Mouse (Mus musculus): ENCODE results near the gene H1foo. TPM values are rescaled to one million over a fixed set of nuclear protein-coding genes. Genes with fewer than 3 reads are reported as not detected.
A peak's percentile ranks its signal among the peaks of the same experiment; 100 is the strongest.

H1foo gene
- total and polyA plus RNA-seq, 2 experiments from 2014 or later, result 1.0 TPM; not detected in 1

DNA sequence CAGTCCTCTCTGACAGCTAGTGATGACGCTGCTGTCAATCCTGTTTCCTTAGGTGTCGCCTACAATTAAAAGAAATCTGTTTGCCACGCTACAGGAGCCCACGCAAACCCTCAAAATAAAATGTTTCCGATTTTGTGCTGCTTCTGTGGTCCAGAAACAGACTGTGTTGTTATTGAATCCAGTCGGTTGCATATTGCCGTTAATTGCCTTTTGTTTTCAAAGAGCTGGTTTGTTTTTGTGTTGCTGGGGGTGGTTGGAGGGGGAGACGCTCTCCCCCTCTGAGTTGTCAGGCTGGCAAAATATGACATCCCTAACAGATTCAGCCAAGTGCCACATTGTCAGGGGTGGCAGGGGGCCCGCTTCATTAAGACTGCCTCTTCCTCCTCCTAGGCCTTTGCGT, 31.3 kb upstream of the H1foo start:
- Histone ChIP-seq H3K4me3 (ENCODE audit: low read length) (no peak overlapping the region), H3K9ac (replicated peaks; ENCODE audit: low read length) (no peak overlapping the region), H3K4me2 (ENCODE audit: low read depth, low read length) (no peak overlapping the region), H3K4me1 (ENCODE audit: insufficient read depth, low read length) (peaks cover 21% of the 10 kb centered on the region), H3K27me3 (ENCODE audit: insufficient read depth, low read length) (no peaks in the 10 kb centered on the region), H3K27ac (peak overlapping the region; percentile 76; the same call in 1 of the 2 replicates), H3K36me3 (ENCODE audit: insufficient read depth, low read length) (0 out of 2 replicates have a peak, but pooled peaks cover 3% of the 10 kb centered on the region), H3K9me3 (ENCODE audit: low read length) (no peaks in the 10 kb centered on the region)
- WGBS, result 75% methylated on average over 10 of the region's 10 CpGs
- DNase-seq (ENCODE audit: low spot score), result no peak
- ATAC-seq, result no peak
- no peak for TF ChIP-seq CTCF (IDR thresholded peaks at IDR 0.05; ENCODE audit: low read depth)

DNA sequence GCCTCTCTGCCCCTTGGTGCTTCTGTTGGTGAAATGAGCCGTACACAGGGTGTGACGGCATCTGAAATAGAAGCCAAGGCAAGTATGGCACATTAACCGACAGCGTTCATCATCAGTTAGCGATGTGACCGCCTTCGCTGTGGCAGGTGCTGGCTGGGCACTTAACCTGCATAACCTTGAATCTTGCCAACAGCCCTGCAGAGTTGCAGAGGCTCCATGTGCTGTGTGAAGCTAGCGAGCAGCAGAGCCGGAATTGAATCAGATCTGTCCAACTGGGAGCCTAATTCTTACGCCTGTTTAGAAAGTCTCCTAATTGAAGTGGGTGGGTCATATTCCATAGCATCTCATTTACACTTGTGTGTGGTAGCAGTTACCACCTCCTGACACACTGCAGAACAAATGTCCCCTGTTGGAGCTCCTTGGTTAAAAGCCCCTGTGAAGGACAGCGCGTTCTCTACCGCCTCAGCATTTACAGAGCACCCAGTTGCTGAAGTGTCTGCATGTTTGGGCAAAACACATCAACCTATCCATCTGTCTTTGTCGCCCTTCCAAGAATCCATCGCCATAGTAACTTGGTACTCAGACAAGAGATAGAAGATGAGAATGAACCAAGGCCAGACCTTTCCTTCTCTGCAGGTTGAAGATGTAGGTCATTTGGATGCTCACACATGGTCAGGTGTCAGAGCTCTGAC, 30.1 kb upstream of the H1foo start:
- no peaks in the 10 kb centered on the region for H3K27me3 ChIP-seq (ENCODE audit: insufficient read depth, low read length)
- no peak for TF ChIP-seq CTCF (IDR thresholded peaks at IDR 0.05; ENCODE audit: low read depth)
- peak overlapping the region; percentile 76 for H3K27ac ChIP-seq
- H3K9me3 ChIP-seq (ENCODE audit: low read length), result no peaks in the 10 kb centered on the region
- no peak overlapping the region for H3K4me2 ChIP-seq (ENCODE audit: low read depth, low read length)
- peak; percentile 64 for DNase-seq (ENCODE audit: low spot score)
- H3K36me3 ChIP-seq (ENCODE audit: insufficient read depth, low read length), result 0 out of 2 replicates have a peak, but pooled peaks cover 3% of the 10 kb centered on the region
- peak; percentile 43 for ATAC-seq
- no peak overlapping the region for H3K4me3 ChIP-seq (ENCODE audit: low read length)
- 41% methylated on average over 15 of the region's 15 CpGs for WGBS
- H3K9ac ChIP-seq (replicated peaks; ENCODE audit: low read length), result no peak overlapping the region; the same call in 1 of the 2 replicates
- peaks cover 21% of the 10 kb centered on the region for H3K4me1 ChIP-seq (ENCODE audit: insufficient read depth, low read length)

DNA sequence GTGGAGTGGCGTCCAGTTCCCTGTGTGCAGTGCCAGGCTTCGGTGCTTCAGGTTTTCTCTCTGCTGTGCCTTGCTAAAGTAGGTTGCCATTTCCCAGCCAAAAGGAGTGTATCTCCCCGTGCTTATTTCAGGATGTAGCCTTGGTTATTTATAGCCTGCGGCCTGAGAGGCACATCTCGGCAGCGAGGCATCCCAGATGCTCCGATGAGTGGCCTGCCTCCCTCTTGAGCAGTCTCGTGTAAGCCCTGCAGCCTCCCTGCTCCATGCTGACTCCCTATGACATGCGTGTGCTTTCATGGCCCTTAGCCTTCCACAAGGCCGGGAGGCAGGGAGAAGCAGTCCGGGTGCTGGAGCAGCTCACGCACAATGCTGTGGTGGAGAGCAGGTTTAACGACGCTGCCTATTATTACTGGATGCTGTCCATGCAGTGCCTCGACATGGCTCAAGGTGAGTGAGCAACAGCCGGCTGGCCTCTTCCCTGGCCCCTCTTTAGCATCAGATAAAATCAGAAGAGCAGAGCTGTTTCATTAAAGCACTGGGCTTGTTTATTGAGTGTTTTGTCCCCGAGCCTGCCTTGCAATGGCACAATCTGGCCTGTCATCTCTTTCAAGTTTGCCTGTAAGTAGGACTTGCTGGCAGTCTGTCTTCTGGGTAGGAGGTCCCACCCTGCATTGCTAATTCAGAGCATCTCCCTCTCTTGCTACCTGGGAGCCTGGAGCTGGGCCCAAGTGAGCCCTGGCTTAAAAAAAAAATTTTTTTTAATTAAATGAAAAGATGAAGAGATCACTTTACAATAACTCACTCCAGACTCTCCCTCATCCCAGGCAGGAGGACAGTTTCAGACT, 28.9 kb upstream of the H1foo start:
- no peak overlapping the region for H3K9ac ChIP-seq (replicated peaks; ENCODE audit: low read length)
- WGBS, result 67% methylated on average over 17 of the region's 17 CpGs
- no peak for TF ChIP-seq CTCF (IDR thresholded peaks at IDR 0.05; ENCODE audit: low read depth)
- no peak overlapping the region for H3K4me3 ChIP-seq (ENCODE audit: low read length)
- no peaks in the 10 kb centered on the region for H3K9me3 ChIP-seq (ENCODE audit: low read length)
- DNase-seq (ENCODE audit: low spot score) (no peak), ATAC-seq (no peak; the same call in 1 of the 2 replicates)
- H3K36me3 ChIP-seq (ENCODE audit: insufficient read depth, low read length), result 0 out of 2 replicates have a peak, but pooled peaks cover under 1% of the 10 kb centered on the region
- H3K27me3 ChIP-seq (ENCODE audit: insufficient read depth, low read length), result no peaks in the 10 kb centered on the region
- no peak overlapping the region for H3K4me2 ChIP-seq (ENCODE audit: low read depth, low read length)
- H3K4me1 ChIP-seq (ENCODE audit: insufficient read depth, low read length), result peaks cover 17% of the 10 kb centered on the region
- H3K27ac ChIP-seq, result peak overlapping the region; percentile 76

DNA sequence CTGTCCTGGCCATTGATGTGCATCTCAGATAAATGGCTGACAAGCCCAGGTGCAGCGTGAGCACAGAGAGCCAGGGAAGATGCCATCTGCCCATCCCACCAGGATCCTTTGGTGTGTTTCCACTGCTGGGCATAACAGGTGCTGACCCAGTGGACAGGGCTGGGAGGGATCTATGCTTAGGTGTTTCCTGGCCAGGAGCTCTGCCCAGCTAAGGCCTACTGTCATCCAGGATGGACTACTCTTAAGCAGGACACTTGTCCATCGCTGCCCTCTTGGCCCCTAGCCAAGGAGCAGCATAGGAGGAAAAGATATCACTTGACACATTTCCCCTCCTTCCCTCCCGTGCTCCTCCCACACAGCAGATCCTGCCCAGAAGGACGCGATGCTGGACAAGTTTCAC, 28.1 kb upstream of the H1foo start:
- no peak overlapping the region for H3K4me3 ChIP-seq (ENCODE audit: low read length)
- H3K27me3 ChIP-seq (ENCODE audit: insufficient read depth, low read length), result no peaks in the 10 kb centered on the region
- no peaks in the 10 kb centered on the region for H3K9me3 ChIP-seq (ENCODE audit: low read length)
- peak overlapping the region; percentile 76; the same call in 1 of the 2 replicates for H3K27ac ChIP-seq
- H3K9ac ChIP-seq (replicated peaks; ENCODE audit: low read length), result no peak overlapping the region
- no peak overlapping the region for H3K4me2 ChIP-seq (ENCODE audit: low read depth, low read length)
- no peaks in the 10 kb centered on the region for H3K36me3 ChIP-seq (ENCODE audit: insufficient read depth, low read length)
- ATAC-seq (no peak), DNase-seq (ENCODE audit: low spot score) (no peak)
- H3K4me1 ChIP-seq (ENCODE audit: insufficient read depth, low read length), result peaks cover 17% of the 10 kb centered on the region
- no peak for TF ChIP-seq CTCF (IDR thresholded peaks at IDR 0.05; ENCODE audit: low read depth)
- WGBS, result 73% methylated on average over 5 of the region's 5 CpGs

DNA sequence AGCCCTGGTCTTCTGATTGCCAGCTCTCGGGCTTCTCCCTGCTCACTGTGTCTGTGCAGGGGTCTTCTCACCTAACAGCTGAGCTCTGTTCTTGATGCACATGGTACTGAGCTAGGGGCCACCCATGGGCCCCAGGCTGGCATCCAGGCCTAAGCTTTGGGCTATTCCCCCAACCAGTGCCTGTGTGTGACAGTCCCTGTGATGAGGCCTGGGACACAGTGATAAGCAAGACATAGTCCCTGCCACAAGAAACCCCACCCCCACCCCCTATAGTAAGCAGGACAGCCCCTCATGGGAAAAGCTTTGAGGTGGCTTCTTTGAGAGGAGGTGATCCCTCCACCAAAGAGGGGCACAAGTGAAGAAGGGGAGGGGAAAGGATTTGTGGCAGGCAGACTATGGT, 26.1 kb upstream of the H1foo start:
- no peak for TF ChIP-seq CTCF (IDR thresholded peaks at IDR 0.05; ENCODE audit: low read depth)
- DNase-seq (ENCODE audit: low spot score), result no peak
- Histone ChIP-seq H3K4me1 (ENCODE audit: insufficient read depth, low read length) (peaks cover 17% of the 10 kb centered on the region), H3K4me2 (ENCODE audit: low read depth, low read length) (no peak overlapping the region), H3K27me3 (ENCODE audit: insufficient read depth, low read length) (no peaks in the 10 kb centered on the region), H3K4me3 (ENCODE audit: low read length) (no peak overlapping the region), H3K27ac (no peak overlapping the region), H3K9ac (replicated peaks; ENCODE audit: low read length) (no peak overlapping the region), H3K9me3 (ENCODE audit: low read length) (no peaks in the 10 kb centered on the region), H3K36me3 (ENCODE audit: insufficient read depth, low read length) (no peaks in the 10 kb centered on the region)
- no peak for ATAC-seq
- 100% methylated on average over 1 of the region's 1 CpGs for WGBS

- Histone ChIP-seq H3K36me3 (ENCODE audit: insufficient read depth, low read length) (no peaks in the 10 kb centered on the region), H3K9me3 (ENCODE audit: low read length) (no peaks in the 10 kb centered on the region), H3K27ac (no peak overlapping the region), H3K4me3 (ENCODE audit: low read length) (no peak overlapping the region), H3K27me3 (ENCODE audit: insufficient read depth, low read length) (no peaks in the 10 kb centered on the region), H3K4me2 (ENCODE audit: low read depth, low read length) (no peak overlapping the region), H3K4me1 (ENCODE audit: insufficient read depth, low read length) (peaks cover 16% of the 10 kb centered on the region), H3K9ac (replicated peaks; ENCODE audit: low read length) (no peak overlapping the region)
- 92% methylated on average over 5 of the region's 5 CpGs for WGBS
- TF ChIP-seq CTCF (IDR thresholded peaks at IDR 0.05; ENCODE audit: low read depth), result no peak
- DNase-seq (ENCODE audit: low spot score) (no peak), ATAC-seq (no peak)
These were observed 24.9 kb upstream of the H1foo start for GRCm38 (mm10) chr6:115919876-115920275.
